Comparison of ENCODE assay signal across 8 mouse cellular contexts in genomic region chr3:87854795-87855568, GRCm38 (mm10). TPM values are rescaled to one million over a fixed set of nuclear protein-coding genes. Genes with fewer than 3 reads are reported as not detected.
DNase-seq lines count a peak whose midpoint lies in the region.

No protein-coding gene starts in this region.

- peak; percentile 21 to 29 for DNase-seq in heart, adult 9 months (ENCODE audit: low spot score in 2 of 2)
- no peak for DNase-seq in heart, adult 8-10 months (ENCODE audit: low spot score)
- peak; percentile 18 for DNase-seq in right cerebral cortex, postnatal 4 days
- no peak for DNase-seq in right cerebral cortex, adult 18-20 months
- peak; percentile 70 for DNase-seq in kidney, postnatal 10 days
- DNase-seq in thymus, postnatal 14 days: no peak
- no peak for DNase-seq in frontal cortex, postnatal 36 days (ENCODE audit: low spot score in 2 of 2)
- DNase-seq in layer of hippocampus, adult 9-10 months (ENCODE audit: low spot score): no peak

RNA-seq across cellular contexts. Expression of gene Sh2d2a, which starts 8.4 kb away (rescaled TPM):
- under 1 TPM in 2 of 4 experiments, not detected in 2; 0.06 to 0.16 TPM for total RNA-seq in heart, adult 8-10 months (2022)

RNA-seq across cellular contexts. Expression of gene Prcc, which starts 30.4 kb away (rescaled TPM):
- 10 to 100 TPM; 40.7 to 49.8 (median 45.6) TPM for total RNA-seq in heart, adult 8-10 months (2022)

RNA-seq across cellular contexts. Expression of gene Pear1, which starts 30.9 kb away (rescaled TPM):
- total RNA-seq in heart, adult 8-10 months (2022): 10 to 100 TPM; 14.0 to 19.9 (median 15.4) TPM

RNA-seq across cellular contexts. Expression of gene Hdgf, which starts 51.1 kb away (rescaled TPM):
- 100 to 1,000 TPM; 109 to 118 (median 117) TPM for total RNA-seq in heart, adult 8-10 months (2022)

RNA-seq across cellular contexts. Expression of gene Insrr, which starts 58.2 kb away (rescaled TPM):
- not detected for total RNA-seq in heart, adult 8-10 months (2022)

Comparison
In these comparisons a context has a peak if more than half of its experiments do, and no peak if none do; other contexts are left out.
1. DNase-seq: peak in heart, adult 9 months (2 of 2), right cerebral cortex, postnatal 4 days (single experiment) and kidney, postnatal 10 days (single experiment); none in heart, adult 8-10 months (single experiment), right cerebral cortex, adult 18-20 months (single experiment), thymus, postnatal 14 days (single experiment), frontal cortex, postnatal 36 days (0 of 2) and layer of hippocampus, adult 9-10 months (single experiment).